Mouse (Mus musculus): ENCODE data around the gene Cbl. TPM values are rescaled to one million over a fixed set of nuclear protein-coding genes. Genes with fewer than 3 reads are reported as not detected.

The Cbl gene
- polyA plus RNA-seq, 1 experiment from 2014 or later, result 10.4 TPM

- ATAC-seq (ENCODE audit: extremely low read depth, insufficient number of reproducible peaks, low FRiP score, low TSS enrichment), result no peak
- Histone ChIP-seq H3K4me2 (no peak overlapping the region), H3K9me3 (no peaks in the 10 kb centered on the region), H3K4me3 (no peak overlapping the region), H3K27me3 (replicated peaks) (peaks cover 13% of the 10 kb centered on the region; the same call in 1 of the 2 replicates), H3K36me3 (peaks cover 6% of the 10 kb centered on the region; the same call in 1 of the 2 replicates), H3K9ac (0 out of 2 replicates have a peak overlapping the region, but pooled peaks have one; percentile 2), H3K27ac (replicated peaks) (no peak overlapping the region), H3K4me1 (peaks cover 25% of the 10 kb centered on the region)
- 50% methylated on average over 6 of the region's 6 CpGs for WGBS
Measured at GRCm38 (mm10) chr9:44255136-44255521, 21.3 kb upstream of the Cbl start.

GRCm38 (mm10) chr9:44254508-44255135 is 20.8 kb upstream of the Cbl start:
- Histone ChIP-seq H3K36me3 (peaks cover 6% of the 10 kb centered on the region; the same call in 1 of the 2 replicates), H3K9me3 (no peaks in the 10 kb centered on the region), H3K27ac (replicated peaks) (no peak overlapping the region), H3K4me2 (no peak overlapping the region), H3K9ac (0 out of 2 replicates have a peak overlapping the region, but pooled peaks have one; percentile 2), H3K27me3 (replicated peaks) (peaks cover 18% of the 10 kb centered on the region; the same call in 1 of the 2 replicates), H3K4me1 (peaks cover 30% of the 10 kb centered on the region), H3K4me3 (no peak overlapping the region)
- 24% methylated on average over 5 of the region's 5 CpGs for WGBS
- no peak for ATAC-seq (ENCODE audit: extremely low read depth, insufficient number of reproducible peaks, low FRiP score, low TSS enrichment)

GRCm38 (mm10) chr9:44253441-44253840 is 19.6 kb upstream of the Cbl start:
- 84% methylated on average over 6 of the region's 6 CpGs for WGBS
- Histone ChIP-seq H3K4me3 (no peak overlapping the region), H3K4me1 (peaks cover 36% of the 10 kb centered on the region), H3K36me3 (peaks cover 6% of the 10 kb centered on the region; the same call in 1 of the 2 replicates), H3K27ac (replicated peaks) (no peak overlapping the region), H3K27me3 (replicated peaks) (peaks cover 28% of the 10 kb centered on the region), H3K9me3 (no peaks in the 10 kb centered on the region), H3K9ac (no peak overlapping the region), H3K4me2 (no peak overlapping the region)
- ATAC-seq (ENCODE audit: extremely low read depth, insufficient number of reproducible peaks, low FRiP score, low TSS enrichment), result no peak

GRCm38 (mm10) chr9:44251314-44251713 is 17.5 kb upstream of the Cbl start, which contains the start of gene Pdzd3:
Gene Pdzd3, minus strand, starts transcription at chr9:44251471.
- Histone ChIP-seq H3K36me3 (no peaks in the 10 kb centered on the region; the same call in 1 of the 2 replicates), H3K27ac (replicated peaks) (no peak within 1 kb of the TSS), H3K4me2 (no peak within 1 kb of the TSS), H3K9me3 (no peaks in the 10 kb centered on the region), H3K4me1 (peaks cover 35% of the 10 kb centered on the region), H3K4me3 (no peak within 1 kb of the TSS), H3K27me3 (replicated peaks) (peaks cover 43% of the 10 kb centered on the region), H3K9ac (0 out of 2 replicates have a peak within 1 kb of the TSS, but pooled peaks have one; percentile 19)
- WGBS, result 69% methylated on average over 10 of the region's 10 CpGs
- no peak for ATAC-seq (ENCODE audit: extremely low read depth, insufficient number of reproducible peaks, low FRiP score, low TSS enrichment)

- Histone ChIP-seq H3K9me3 (no peaks in the 10 kb centered on the region), H3K4me1 (peaks cover 26% of the 10 kb centered on the region), H3K9ac (0 out of 2 replicates have a peak overlapping the region, but pooled peaks have one; percentile 19), H3K4me3 (no peak overlapping the region), H3K4me2 (no peak overlapping the region), H3K27ac (replicated peaks) (no peak overlapping the region), H3K36me3 (no peaks in the 10 kb centered on the region), H3K27me3 (replicated peaks) (peaks cover 43% of the 10 kb centered on the region)
- WGBS, result 48% methylated on average over 4 of the region's 4 CpGs
- no peak for ATAC-seq (ENCODE audit: extremely low read depth, insufficient number of reproducible peaks, low FRiP score, low TSS enrichment)
Measured at GRCm38 (mm10) chr9:44250445-44250844, 16.6 kb upstream of the Cbl start.

- H3K9me3 ChIP-seq, result no peaks in the 10 kb centered on the region
- peak; percentile 84; the same call in 1 of the 2 replicates for ATAC-seq (ENCODE audit: extremely low read depth, insufficient number of reproducible peaks, low FRiP score, low TSS enrichment)
- no peaks in the 10 kb centered on the region for H3K36me3 ChIP-seq
- H3K4me3 ChIP-seq, result no peak overlapping the region; the same call in 1 of the 2 replicates
- no peak overlapping the region for H3K27ac ChIP-seq (replicated peaks)
- WGBS, result 33% methylated on average over 26 of the region's 26 CpGs
- H3K4me2 ChIP-seq, result peak overlapping the region; percentile 56
- peaks cover 43% of the 10 kb centered on the region for H3K27me3 ChIP-seq (replicated peaks)
- H3K9ac ChIP-seq, result peak overlapping the region; percentile 70
- peaks cover 17% of the 10 kb centered on the region for H3K4me1 ChIP-seq
Measured at GRCm38 (mm10) chr9:44249181-44250146, 15.6 kb upstream of the Cbl start.

GRCm38 (mm10) chr9:44247907-44248306 is 14.1 kb upstream of the Cbl start:
- H3K4me1 ChIP-seq, result peaks cover 16% of the 10 kb centered on the region
- H3K27ac ChIP-seq (replicated peaks), result no peak overlapping the region
- H3K4me3 ChIP-seq, result no peak overlapping the region
- H3K36me3 ChIP-seq, result no peaks in the 10 kb centered on the region
- WGBS, result 71% methylated on average over 6 of the region's 6 CpGs
- H3K27me3 ChIP-seq (replicated peaks), result peaks cover 40% of the 10 kb centered on the region
- H3K4me2 ChIP-seq, result no peak overlapping the region
- no peak for ATAC-seq (ENCODE audit: extremely low read depth, insufficient number of reproducible peaks, low FRiP score, low TSS enrichment)
- no peaks in the 10 kb centered on the region for H3K9me3 ChIP-seq
- H3K9ac ChIP-seq, result no peak overlapping the region

GRCm38 (mm10) chr9:44243621-44244020 is 9.8 kb upstream of the Cbl start:
- H3K4me2 ChIP-seq, result no peak overlapping the region
- H3K27me3 ChIP-seq (replicated peaks), result peaks cover 27% of the 10 kb centered on the region
- 63% methylated on average over 2 of the region's 2 CpGs for WGBS
- no peaks in the 10 kb centered on the region for H3K36me3 ChIP-seq
- no peak overlapping the region for H3K9ac ChIP-seq
- no peak for ATAC-seq (ENCODE audit: extremely low read depth, insufficient number of reproducible peaks, low FRiP score, low TSS enrichment)
- no peaks in the 10 kb centered on the region for H3K4me1 ChIP-seq
- H3K9me3 ChIP-seq, result no peaks in the 10 kb centered on the region
- no peak overlapping the region for H3K4me3 ChIP-seq
- H3K27ac ChIP-seq (replicated peaks), result no peak overlapping the region

GRCm38 (mm10) chr9:44241418-44241817 is 7.6 kb upstream of the Cbl start:
- ATAC-seq (ENCODE audit: extremely low read depth, insufficient number of reproducible peaks, low FRiP score, low TSS enrichment), result no peak
- WGBS, result 52% methylated on average over 9 of the region's 9 CpGs

GRCm38 (mm10) chr9:44240911-44241310 is 7.1 kb upstream of the Cbl start:
- Histone ChIP-seq H3K4me3 (no peak overlapping the region), H3K27me3 (replicated peaks) (peaks cover 10% of the 10 kb centered on the region; the same call in 1 of the 2 replicates), H3K4me1 (no peaks in the 10 kb centered on the region), H3K9ac (no peak overlapping the region; the same call in 1 of the 2 replicates), H3K4me2 (no peak overlapping the region), H3K27ac (replicated peaks) (no peak overlapping the region), H3K36me3 (no peaks in the 10 kb centered on the region), H3K9me3 (no peaks in the 10 kb centered on the region)
- no peak for ATAC-seq (ENCODE audit: extremely low read depth, insufficient number of reproducible peaks, low FRiP score, low TSS enrichment)
- WGBS, result 56% methylated on average over 5 of the region's 5 CpGs

More at GRCm38 (mm10) chr9:44241418-44241817, 7.6 kb upstream of the Cbl start:
- Histone ChIP-seq H3K9me3 (no peaks in the 10 kb centered on the region), H3K9ac (no peak overlapping the region), H3K27ac (replicated peaks) (no peak overlapping the region), H3K36me3 (no peaks in the 10 kb centered on the region), H3K4me3 (no peak overlapping the region), H3K27me3 (replicated peaks) (peaks cover 10% of the 10 kb centered on the region; the same call in 1 of the 2 replicates), H3K4me1 (no peaks in the 10 kb centered on the region), H3K4me2 (no peak overlapping the region)

- no peak for ATAC-seq (ENCODE audit: extremely low read depth, insufficient number of reproducible peaks, low FRiP score, low TSS enrichment)
- H3K36me3 ChIP-seq, result no peaks in the 10 kb centered on the region
- 46% methylated on average over 2 of the region's 2 CpGs for WGBS
- no peaks in the 10 kb centered on the region for H3K9me3 ChIP-seq
- no peak within 1 kb of the TSS for H3K27ac ChIP-seq (replicated peaks)
- no peak within 1 kb of the TSS for H3K4me3 ChIP-seq
- H3K4me2 ChIP-seq, result no peak within 1 kb of the TSS
- peaks cover 10% of the 10 kb centered on the region; the same call in 1 of the 2 replicates for H3K27me3 ChIP-seq (replicated peaks)
- H3K9ac ChIP-seq, result no peak within 1 kb of the TSS; the same call in 1 of the 2 replicates
- H3K4me1 ChIP-seq, result no peaks in the 10 kb centered on the region
Measured at GRCm38 (mm10) chr9:44240399-44240798, 6.5 kb upstream of the Cbl start, which contains the start of gene Ccdc153. Gene Ccdc153, plus strand, starts transcription at chr9:44240676.
